Comparison of ENCODE assay signal across 10 mouse cellular contexts in genomic region chr12:70752911-70753290, GRCm38 (mm10).
DNase-seq lines count a peak whose midpoint lies in the region; ATAC-seq and TF ChIP-seq lines count a peak whose summit lies in the region.
"Had no signal": no experiment of that assay in that cellular context is flagged by ENCODE, and none has a peak within 500 bp of the region (broad histone marks: within the 10 kb centered on the region; RNA-seq: fewer than 3 reads in every experiment).

No protein-coding gene starts in this region.

- H3K36me3 ChIP-seq in lung, embryonic 14.5 days (ENCODE audit: insufficient read depth): no peaks in the 10 kb centered on the region
- no peaks in the 10 kb centered on the region for H3K36me3 ChIP-seq in forebrain, embryonic 13.5 days (ENCODE audit: poor library complexity, severe bottlenecking)
- H3K36me3 ChIP-seq in hindbrain, embryonic 15.5 days: no peaks in the 10 kb centered on the region
- H3K36me3 ChIP-seq in neural tube, embryonic 13.5 days: no peaks in the 10 kb centered on the region

- no peak for TF ChIP-seq CTCF in lung, embryonic 14.5 days (IDR thresholded peaks at IDR 0.05; ENCODE audit: low read depth)

- no peak for DNase-seq in lung, embryonic 14.5 days
- no peak for DNase-seq in lung, adult 18-20 months
- DNase-seq in adrenal gland, postnatal 4 days (ENCODE audit: low spot score in 2 of 2): no peak
- no peak for DNase-seq in right cerebral cortex, adult 2 months (ENCODE audit: low spot score in 2 of 2)
- no peak for DNase-seq in right cerebral cortex, adult 18-20 months
- DNase-seq: gastrocnemius, postnatal 36 days; lung, postnatal 10 days had no signal

- peak overlapping the region; percentile 33 for H3K9ac ChIP-seq in lung, embryonic 14.5 days
- H3K9ac ChIP-seq in forebrain, embryonic 13.5 days: no peak overlapping the region
- no peak overlapping the region for H3K9ac ChIP-seq in hindbrain, embryonic 15.5 days
- 0 out of 2 replicates have a peak overlapping the region, but pooled peaks have one; percentile 41 for H3K9ac ChIP-seq in neural tube, embryonic 13.5 days

- H3K4me2 ChIP-seq in lung, embryonic 14.5 days: peak overlapping the region; percentile 42; the same call in 1 of the 2 replicates
- H3K4me2 ChIP-seq in forebrain, embryonic 13.5 days: no peak overlapping the region
- peak overlapping the region; percentile 24 for H3K4me2 ChIP-seq in hindbrain, embryonic 15.5 days
- H3K4me2 ChIP-seq in neural tube, embryonic 13.5 days: peak overlapping the region; percentile 14; the same call in 1 of the 2 replicates

- no peak overlapping the region for H3K4me3 ChIP-seq in lung, embryonic 14.5 days (ENCODE audit: low read depth, low read length)
- no peak overlapping the region for H3K4me3 ChIP-seq in forebrain, embryonic 13.5 days
- H3K4me3 ChIP-seq in hindbrain, embryonic 15.5 days: no peak overlapping the region
- H3K4me3 ChIP-seq in neural tube, embryonic 13.5 days: no peak overlapping the region

- 38% methylated on average over 4 of the region's 4 CpGs for WGBS in lung, embryonic 14.5 days
- WGBS in forebrain, embryonic 13.5 days: 68% methylated on average over 4 of the region's 4 CpGs
- WGBS in hindbrain, embryonic 15.5 days: 54% methylated on average over 4 of the region's 4 CpGs
- WGBS in neural tube, embryonic 13.5 days: 73% methylated on average over 4 of the region's 4 CpGs

- ATAC-seq in lung, embryonic 14.5 days (ENCODE audit: insufficient read depth): peak; percentile 48; the same call in 1 of the 2 replicates
- ATAC-seq in forebrain, embryonic 13.5 days: peak; percentile 53; the same call in 1 of the 2 replicates
- peak; percentile 65 for ATAC-seq in hindbrain, embryonic 15.5 days (ENCODE audit: low FRiP score, low read depth)
- peak; percentile 59; the same call in 1 of the 2 replicates for ATAC-seq in neural tube, embryonic 13.5 days (ENCODE audit: low read depth)

- H3K9me3 ChIP-seq in lung, embryonic 14.5 days (ENCODE audit: low read depth, low read length): no peaks in the 10 kb centered on the region
- no peaks in the 10 kb centered on the region for H3K9me3 ChIP-seq in forebrain, embryonic 13.5 days (replicated peaks)
- no peaks in the 10 kb centered on the region for H3K9me3 ChIP-seq in hindbrain, embryonic 15.5 days
- no peaks in the 10 kb centered on the region for H3K9me3 ChIP-seq in neural tube, embryonic 13.5 days

- H3K27me3 ChIP-seq in lung, embryonic 14.5 days (ENCODE audit: insufficient read depth, low read length): no peaks in the 10 kb centered on the region
- no peaks in the 10 kb centered on the region for H3K27me3 ChIP-seq in forebrain, embryonic 13.5 days
- H3K27me3 ChIP-seq in hindbrain, embryonic 15.5 days: no peaks in the 10 kb centered on the region
- no peaks in the 10 kb centered on the region for H3K27me3 ChIP-seq in neural tube, embryonic 13.5 days

- peaks cover 21% of the 10 kb centered on the region for H3K4me1 ChIP-seq in lung, embryonic 14.5 days (ENCODE audit: insufficient read depth)
- H3K4me1 ChIP-seq in forebrain, embryonic 13.5 days: peaks cover 14% of the 10 kb centered on the region; the same call in 1 of the 2 replicates
- peaks cover 9% of the 10 kb centered on the region for H3K4me1 ChIP-seq in hindbrain, embryonic 15.5 days (replicated peaks)
- peaks cover 10% of the 10 kb centered on the region for H3K4me1 ChIP-seq in neural tube, embryonic 13.5 days (replicated peaks)

- H3K27ac ChIP-seq in lung, embryonic 14.5 days (ENCODE audit: low read depth): peak overlapping the region; percentile 93
- no peak overlapping the region for H3K27ac ChIP-seq in forebrain, embryonic 13.5 days
- H3K27ac ChIP-seq in hindbrain, embryonic 15.5 days (replicated peaks): peak overlapping the region; percentile 63
- H3K27ac ChIP-seq in neural tube, embryonic 13.5 days (replicated peaks): peak overlapping the region; percentile 72

Comparison
In these comparisons a context has a peak if more than half of its experiments do, and no peak if none do; other contexts are left out.
1. H3K9ac ChIP-seq: peak in lung, embryonic 14.5 days (single experiment) and neural tube, embryonic 13.5 days (single experiment); none in forebrain, embryonic 13.5 days (single experiment) and hindbrain, embryonic 15.5 days (single experiment).
2. Peak in every context shown above with its lines, with median percentiles within 50 percentile points of each other: ATAC-seq.